Mouse (Mus musculus) G1E (cell line): ENCODE measurements at regions not wholly inside any gene's neighbourhood (a gene's known extent, or its start where the extent isn't known, plus 50 kb on each side); places are given as distances from the start of the nearest gene placed in this dataset.

Experiments
- CTCF ChIP-seq: IDR thresholded peaks from 2 replicates; pipeline ENCODE4 v1.5.1; 2012; ENCODE audit warnings: low read depth, low read length, inconsistent platforms, mixed read lengths
- GATA1 ChIP-seq: IDR thresholded peaks from 2 replicates; pipeline ENCODE4 v1.6.1; 2012; ENCODE audit warnings: borderline replicate concordance, low read length, inconsistent platforms, mixed read lengths
- GATA2 ChIP-seq: IDR thresholded peaks from 2 replicates; pipeline ENCODE4 v1.6.1; 2012; ENCODE audit warnings: low read depth, low read length, inconsistent platforms, borderline replicate concordance
- POLR2AphosphoS5 ChIP-seq: IDR thresholded peaks from 2 replicates; pipeline ENCODE4 v1.6.1; 2012; ENCODE audit warnings: low read depth, low read length, inconsistent platforms; ENCODE audit not compliant: insufficient replicate concordance
- TAL1 ChIP-seq: conservative IDR thresholded peaks from 2 replicates; pipeline ENCODE4 v1.6.1; 2012; ENCODE audit warnings: low read depth, low read length, inconsistent platforms, mixed read lengths

GRCm38 (mm10) chr3:34495615-34496014 lies 154.6 kb upstream of the Sox2 start:
- TF ChIP-seq CTCF (no peak), POLR2AphosphoS5 (no peak), TAL1 (no peak), GATA1 (no peak), GATA2 (no peak)
